Mouse (Mus musculus): ENCODE data around the gene Galt. TPM values are rescaled to one million over a fixed set of nuclear protein-coding genes. Genes with fewer than 3 reads are reported as not detected.

Gene Galt
- polyA plus RNA-seq, 1 experiment from 2014 or later: 61.9 TPM

Other genes starting within 250 kb of the Galt start
- 0.37 and 0.57 TPM in 2 replicates for gene 1110017D15Rik, start 237.9 kb upstream of the Galt start, polyA plus RNA-seq (2015; fragmentation: Nextera tagmentation; extraction: Ambion mirVana)
- gene Fam219a, start 185.7 kb upstream of the Galt start, polyA plus RNA-seq (2015; fragmentation: Nextera tagmentation; extraction: Ambion mirVana): 1.9 and 2.2 TPM in 2 replicates
- gene Dnaic1, start 185.5 kb upstream of the Galt start, polyA plus RNA-seq (2015; fragmentation: Nextera tagmentation; extraction: Ambion mirVana): 1.2 and 1.7 TPM in 2 replicates
- 18.9 and 23.5 TPM in 2 replicates for gene Enho, start 114.9 kb upstream of the Galt start, polyA plus RNA-seq (2015; fragmentation: Nextera tagmentation; extraction: Ambion mirVana)
- gene Cntfr, start 58.1 kb upstream of the Galt start, polyA plus RNA-seq (2015; fragmentation: Nextera tagmentation; extraction: Ambion mirVana): 18.8 and 22.8 TPM in 2 replicates
- 168 and 184 TPM in 2 replicates for gene Il11ra1, start 55.2 kb upstream of the Galt start, polyA plus RNA-seq (2015; fragmentation: Nextera tagmentation; extraction: Ambion mirVana)
- gene Rpp25l, start 41.7 kb upstream of the Galt start, polyA plus RNA-seq (2015; fragmentation: Nextera tagmentation; extraction: Ambion mirVana): 76.0 and 84.9 TPM in 2 replicates
- gene Dctn3, start 32.1 kb upstream of the Galt start, polyA plus RNA-seq (2015; fragmentation: Nextera tagmentation; extraction: Ambion mirVana): 137 and 149 TPM in 2 replicates
- gene Arid3c, start 24.1 kb upstream of the Galt start, polyA plus RNA-seq (2015; fragmentation: Nextera tagmentation; extraction: Ambion mirVana): not detected in 2 replicates
- gene Sigmar1, start 929 bp downstream of the Galt start, polyA plus RNA-seq (2015; fragmentation: Nextera tagmentation; extraction: Ambion mirVana): 98.2 and 100 TPM in 2 replicates
- gene Ccl27a, start 19.0 kb downstream of the Galt start, polyA plus RNA-seq (2015; fragmentation: Nextera tagmentation; extraction: Ambion mirVana): 36.3 and 38.5 TPM in 2 replicates
- 33.3 and 35.4 TPM in 2 replicates for gene Gm21541, start 148.4 kb downstream of the Galt start, polyA plus RNA-seq (2015; fragmentation: Nextera tagmentation; extraction: Ambion mirVana)
- gene Gm20878, start 186.3 kb downstream of the Galt start, polyA plus RNA-seq (2015; fragmentation: Nextera tagmentation; extraction: Ambion mirVana): 2.0 and 2.2 TPM in 2 replicates
- 0.30 and 0.34 TPM in 2 replicates for gene Fam205a4, start 210.8 kb downstream of the Galt start, polyA plus RNA-seq (2015; fragmentation: Nextera tagmentation; extraction: Ambion mirVana)